Mouse (Mus musculus) G1E (cell line): ENCODE data around the gene Htr2b. TPM values are rescaled to one million over a fixed set of nuclear protein-coding genes. Genes with fewer than 3 reads are reported as not detected.
A peak's percentile ranks its signal among the peaks of the same experiment; 100 is the strongest.

Experiments used
- ATAC-seq: 2 replicates; pipeline ENCODE4 v1.8.0; 2016; ENCODE audit warnings: mild to moderate bottlenecking; ENCODE audit not compliant: insufficient number of reproducible peaks, poor library complexity, low FRiP score, severe bottlenecking; ENCODE audit errors: extremely low read depth
- DNase-seq: peaks from one replicate; pipeline ENCODE4 v3.0.0; 2012; ENCODE audit warnings: low spot score
- H3K27me3 ChIP-seq: 2 replicates; pipeline ENCODE4 v1.6.1; 2012; ENCODE audit warnings: mild to moderate bottlenecking, low read length, inconsistent platforms; ENCODE audit not compliant: insufficient read depth
- H3K36me3 ChIP-seq: replicated peaks from 2 replicates; pipeline ENCODE3; 2012; ENCODE audit warnings: mild to moderate bottlenecking, inconsistent platforms
- H3K4me1 ChIP-seq: 2 replicates; pipeline ENCODE4 v1.6.1; 2012; ENCODE audit warnings: low read depth, low read length, inconsistent platforms, mixed read lengths; ENCODE audit not compliant: insufficient read depth
- H3K4me3 ChIP-seq: 2 replicates; pipeline ENCODE4 v1.5.1; 2012; ENCODE audit warnings: low read depth, mild to moderate bottlenecking, inconsistent platforms, low read length, moderate library complexity, mixed read lengths
- H3K9me3 ChIP-seq: replicated peaks from 2 replicates; pipeline ENCODE4 v1.6.1; 2012; ENCODE audit warnings: inconsistent platforms
- CTCF ChIP-seq: IDR thresholded peaks from 2 replicates; pipeline ENCODE4 v1.5.1; 2012; ENCODE audit warnings: low read depth, low read length, inconsistent platforms, mixed read lengths
- GATA1 ChIP-seq: IDR thresholded peaks from 2 replicates; pipeline ENCODE4 v1.6.1; 2012; ENCODE audit warnings: borderline replicate concordance, low read length, inconsistent platforms, mixed read lengths
- GATA2 ChIP-seq: IDR thresholded peaks from 2 replicates; pipeline ENCODE4 v1.6.1; 2012; ENCODE audit warnings: low read depth, low read length, inconsistent platforms, borderline replicate concordance
- POLR2AphosphoS5 ChIP-seq: IDR thresholded peaks from 2 replicates; pipeline ENCODE4 v1.6.1; 2012; ENCODE audit warnings: low read depth, low read length, inconsistent platforms; ENCODE audit not compliant: insufficient replicate concordance
- TAL1 ChIP-seq: conservative IDR thresholded peaks from 2 replicates; pipeline ENCODE4 v1.6.1; 2012; ENCODE audit warnings: low read depth, low read length, inconsistent platforms, mixed read lengths
- polyA plus RNA-seq: library from polyadenylated mRNA; stranded (reverse); fragments of >175 nt; gene quantifications from 2 replicates; pipeline ENCODE4 v1.2.3, GENCODE M21; 2012
- total RNA-seq, 2 experiments: library from RNA; stranded (forward) in 1 of 2; stranded (reverse) in 1 of 2; fragments of 200-1000 nt in 1 of 2; fragments of >200 nt in 1 of 2; fragmentation: Nextera tagmentation in 1 of 2; gene quantifications; 2 replicates each; pipeline ENCODE4 v1.2.3; 2014 to 2017

Htr2b gene
- total and polyA plus RNA-seq, 3 experiments = 0.11 TPM; not detected in 2

DNA sequence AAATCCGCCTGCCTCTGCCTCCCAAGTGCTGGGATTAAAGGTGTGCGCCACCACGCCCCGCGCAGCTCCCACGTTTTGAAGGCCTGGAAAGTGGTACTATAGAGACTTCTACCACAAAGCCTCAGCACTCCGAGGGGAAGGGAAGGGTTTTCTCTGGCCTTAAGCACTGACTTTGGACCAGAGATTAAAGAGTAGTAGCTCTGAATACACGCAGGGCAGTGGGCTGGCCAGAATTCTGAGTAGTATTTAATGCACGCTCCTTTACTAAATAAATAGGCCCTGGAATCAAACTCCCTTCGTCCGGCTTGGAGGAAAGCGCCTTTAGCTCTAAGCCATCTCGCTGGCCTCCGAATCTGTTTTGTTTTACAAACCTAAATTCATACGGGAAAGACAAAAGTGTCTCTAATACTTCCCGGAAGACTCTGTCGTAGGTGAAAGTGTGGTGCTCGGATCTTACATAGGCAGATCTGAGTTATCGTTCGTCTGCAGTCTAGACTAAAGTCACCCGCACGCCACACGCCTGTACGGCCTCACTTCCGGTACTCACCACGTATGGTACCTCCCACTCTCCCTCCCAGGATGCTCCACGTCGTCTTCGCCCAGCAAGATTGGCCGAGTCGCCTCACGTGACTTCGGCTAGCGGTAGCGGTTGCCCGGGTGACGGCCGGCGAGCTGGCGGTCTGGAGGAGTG is 42.5 kb upstream of the Htr2b start, which contains the start of gene Armc9:
TSS of gene Armc9 (plus strand) at position 648 of the 691 bp plus-strand sequence.
- H3K27me3 ChIP-seq = peaks cover 3% of the 10 kb centered on the region; the same call in 1 of the 2 replicates
- no peaks in the 10 kb centered on the region for H3K9me3 ChIP-seq
- TF ChIP-seq CTCF = no peak
- TF ChIP-seq GATA1 = no peak
- TF ChIP-seq TAL1 = no peak
- TF ChIP-seq POLR2AphosphoS5 = no peak
- no peak for TF ChIP-seq GATA2
- ATAC-seq (peak; percentile 97), DNase-seq (peak; percentile 100)
- H3K4me1 ChIP-seq = peaks cover 21% of the 10 kb centered on the region
- peaks cover 31% of the 10 kb centered on the region for H3K36me3 ChIP-seq
- peak within 1 kb of the TSS; percentile 78 for H3K4me3 ChIP-seq

GRCm38 (mm10) chr1:86152618-86153017 is 40.8 kb upstream of the Htr2b start:
- peaks cover 11% of the 10 kb centered on the region for H3K27me3 ChIP-seq
- H3K9me3 ChIP-seq = no peaks in the 10 kb centered on the region
- H3K4me1 ChIP-seq = peaks cover 23% of the 10 kb centered on the region
- H3K4me3 ChIP-seq = no peak overlapping the region
- ATAC-seq (no peak), DNase-seq (no peak)
- H3K36me3 ChIP-seq = peaks cover 17% of the 10 kb centered on the region
- TF ChIP-seq CTCF = peak; percentile 40; the same call in 1 of the 2 replicates
- TF ChIP-seq GATA2 = no peak

- Histone ChIP-seq H3K4me1 (peaks cover 23% of the 10 kb centered on the region), H3K36me3 (peaks cover 6% of the 10 kb centered on the region), H3K9me3 (no peaks in the 10 kb centered on the region), H3K4me3 (no peak overlapping the region), H3K27me3 (peaks cover 12% of the 10 kb centered on the region)
- no peak for ATAC-seq
- TF ChIP-seq GATA2 (no peak), GATA1 (no peak), TAL1 (no peak), POLR2AphosphoS5 (no peak), CTCF (no peak)
- DNase-seq = no peak
Measured at GRCm38 (mm10) chr1:86151376-86151775, 39.6 kb upstream of the Htr2b start.

- H3K4me1 ChIP-seq = peaks cover 23% of the 10 kb centered on the region
- H3K36me3 ChIP-seq = peaks cover 2% of the 10 kb centered on the region
- H3K27me3 ChIP-seq = peaks cover 12% of the 10 kb centered on the region
- no peak for ATAC-seq
- TF ChIP-seq GATA1 = no peak
- no peak for TF ChIP-seq GATA2
- no peak for TF ChIP-seq POLR2AphosphoS5
- no peak for TF ChIP-seq TAL1
- H3K4me3 ChIP-seq = no peak overlapping the region
- DNase-seq = no peak
- H3K9me3 ChIP-seq = no peaks in the 10 kb centered on the region
Measured at GRCm38 (mm10) chr1:86150929-86151328, 39.2 kb upstream of the Htr2b start.

DNA sequence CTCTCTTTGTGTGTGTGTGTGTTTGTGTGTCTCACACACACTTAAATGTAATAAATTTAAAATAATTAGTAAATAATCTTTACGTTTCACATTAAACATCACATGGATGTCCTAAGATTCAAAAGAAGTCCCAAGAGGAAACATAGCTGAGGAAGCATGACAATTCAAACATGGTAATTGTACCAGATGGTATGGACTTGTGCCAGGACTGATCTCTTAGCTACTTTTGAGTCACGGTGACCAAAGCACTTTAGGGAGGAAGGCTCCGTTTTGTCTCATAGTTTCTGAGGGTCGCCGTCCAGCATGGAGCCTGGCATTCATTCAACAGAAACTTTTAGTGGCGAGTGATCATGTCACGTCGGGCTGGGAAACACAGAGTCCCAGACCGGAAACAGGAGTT is 36.4 kb upstream of the Htr2b start:
- no peak for ATAC-seq
- peaks cover 12% of the 10 kb centered on the region for H3K27me3 ChIP-seq

GRCm38 (mm10) chr1:86147557-86147956 is 35.8 kb upstream of the Htr2b start:
- DNase-seq (no peak), ATAC-seq (no peak)
- Histone ChIP-seq H3K9me3 (no peaks in the 10 kb centered on the region), H3K4me1 (peaks cover 2% of the 10 kb centered on the region; the same call in 1 of the 2 replicates), H3K27me3 (peaks cover 12% of the 10 kb centered on the region), H3K4me3 (no peak overlapping the region), H3K36me3 (peaks cover 15% of the 10 kb centered on the region)
- TF ChIP-seq GATA1 = no peak
- no peak for TF ChIP-seq GATA2
- no peak for TF ChIP-seq POLR2AphosphoS5
- TF ChIP-seq TAL1 = no peak
- no peak for TF ChIP-seq CTCF

More for the DNA sequence above, 36.4 kb upstream of the Htr2b start:
- Histone ChIP-seq H3K36me3 (peaks cover 10% of the 10 kb centered on the region), H3K4me3 (no peak overlapping the region), H3K9me3 (no peaks in the 10 kb centered on the region), H3K4me1 (peaks cover 2% of the 10 kb centered on the region; the same call in 1 of the 2 replicates)
- no peak for TF ChIP-seq POLR2AphosphoS5
- TF ChIP-seq GATA2 = no peak
- no peak for TF ChIP-seq TAL1
- TF ChIP-seq CTCF = no peak
- TF ChIP-seq GATA1 = no peak
- no peak for DNase-seq
